Mouse (Mus musculus) skeletal muscle tissue, adult 2 months (tissue): ENCODE data around the gene Slpi.

Source experiments
- DNase-seq: peaks from one replicate; pipeline ENCODE4 v3.0.0-alpha.2; 2012; ENCODE audit warnings: low read depth, low spot score

The Slpi gene

DNA sequence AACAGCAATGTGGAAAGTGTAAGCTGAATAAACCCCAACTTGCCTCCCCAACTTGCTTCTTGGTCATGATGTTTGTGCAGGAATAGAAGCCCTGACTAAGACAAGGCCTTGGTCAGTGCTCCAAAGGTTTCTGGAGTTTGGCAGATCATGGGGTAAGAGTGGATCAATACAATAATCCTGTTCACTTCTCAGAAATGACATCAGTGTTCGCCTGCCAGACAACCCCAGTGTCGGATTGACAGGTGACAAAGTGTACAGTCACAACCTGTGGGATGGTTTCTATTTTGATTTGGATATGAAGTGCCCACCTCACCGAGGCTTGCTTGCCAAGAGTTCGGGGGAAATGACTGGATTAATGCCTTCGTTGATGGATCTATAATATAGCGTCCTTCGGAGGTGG lies 32.4 kb upstream of the Slpi start:
- DNase-seq, result no peak

DNA sequence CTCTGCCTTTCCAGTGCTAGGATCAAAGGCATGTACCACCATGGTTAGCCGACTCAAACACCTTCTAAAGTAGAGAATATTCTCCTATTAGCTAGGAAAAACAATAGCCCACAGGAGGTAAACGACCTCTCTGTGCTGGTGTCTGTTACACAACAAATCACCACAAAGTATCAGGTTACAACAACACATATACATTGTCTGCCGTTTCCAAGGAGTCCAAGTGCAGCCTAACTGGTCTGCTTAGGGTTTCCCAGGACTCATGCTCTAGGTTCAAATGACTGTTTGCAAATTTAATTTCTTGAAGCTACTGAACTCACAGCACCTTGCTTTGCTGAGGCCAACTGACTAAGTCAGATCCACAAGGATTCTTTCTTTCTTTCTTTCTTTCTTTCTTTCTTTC lies 30.6 kb upstream of the Slpi start:
- no peak for DNase-seq

DNA sequence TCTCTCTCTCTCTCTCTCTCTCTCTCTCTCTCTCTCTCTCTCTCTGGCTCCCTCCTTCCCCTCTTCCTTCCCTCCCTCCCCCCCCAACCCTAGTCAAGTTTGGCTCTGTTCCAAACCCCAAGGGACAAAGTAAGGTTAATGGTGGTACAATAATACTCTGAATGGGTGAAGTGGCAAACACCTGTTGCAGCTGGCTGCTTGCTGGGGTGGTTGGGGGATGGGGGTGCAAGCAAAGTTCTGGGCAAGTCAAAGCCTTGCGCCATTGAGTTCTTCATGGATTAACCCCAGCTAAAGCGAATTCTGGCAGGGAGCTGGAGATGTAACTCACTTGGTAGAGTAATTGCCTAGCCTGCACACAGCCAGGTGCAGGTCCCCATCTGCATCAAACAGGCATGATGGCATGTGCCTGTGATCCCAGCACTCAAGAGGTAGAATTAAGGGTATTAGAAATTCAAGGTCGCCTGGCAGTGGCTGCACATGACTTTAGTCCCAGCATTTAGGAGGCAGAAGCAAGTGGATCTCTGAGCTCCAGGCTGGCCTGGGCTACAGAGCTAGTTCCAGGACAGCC lies 29.5 kb upstream of the Slpi start:
- no peak for DNase-seq

- no peak for DNase-seq
Observed at GRCm38 (mm10) chr2:164417198-164417597, 28.3 kb upstream of the Slpi start.

GRCm38 (mm10) chr2:164414581-164414980 lies 25.7 kb upstream of the Slpi start:
- no peak for DNase-seq

DNA sequence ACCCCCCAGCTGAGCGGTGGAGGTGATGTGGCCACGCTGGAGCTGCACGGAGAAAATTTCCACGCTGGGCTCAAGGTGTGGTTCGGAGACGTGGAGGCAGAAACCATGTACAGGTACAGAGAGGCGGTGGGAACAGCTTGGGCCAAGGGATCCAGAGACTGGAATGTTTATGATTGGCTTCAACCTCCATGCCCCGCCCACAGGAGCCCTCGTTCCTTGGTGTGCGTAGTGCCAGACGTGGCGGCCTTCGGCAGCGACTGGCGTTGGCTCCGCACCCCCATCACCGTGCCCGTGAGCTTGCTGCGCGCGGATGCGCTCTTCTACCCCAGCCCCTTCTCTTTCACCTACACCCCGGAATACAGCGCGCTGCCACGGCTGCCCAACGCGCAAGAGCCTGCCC lies 25.3 kb upstream of the Slpi start:
- DNase-seq, result no peak

DNA sequence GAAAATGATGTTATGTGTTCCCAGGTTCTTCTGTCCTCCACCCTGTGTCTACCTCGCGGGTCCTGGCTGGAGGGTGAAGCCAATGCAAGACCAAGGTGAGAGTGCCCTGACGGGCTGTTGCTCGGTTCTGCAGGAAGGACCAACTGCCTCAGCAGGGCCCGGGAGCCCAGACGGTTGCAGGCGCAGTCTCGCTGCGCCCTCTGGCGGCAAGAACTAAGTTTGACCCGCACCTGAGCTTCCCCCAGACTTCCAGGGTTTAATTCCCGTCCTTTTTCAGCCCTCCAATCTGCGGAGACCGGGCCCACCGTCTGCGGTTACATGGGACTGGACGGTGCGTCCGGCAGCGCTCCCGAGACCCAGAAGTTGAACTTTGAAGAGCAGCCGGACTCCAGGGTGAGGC lies 18.8 kb upstream of the Slpi start:
- peak; percentile 42 for DNase-seq

- no peak for DNase-seq
Observed at GRCm38 (mm10) chr2:164405519-164405918, 16.6 kb upstream of the Slpi start.

DNA sequence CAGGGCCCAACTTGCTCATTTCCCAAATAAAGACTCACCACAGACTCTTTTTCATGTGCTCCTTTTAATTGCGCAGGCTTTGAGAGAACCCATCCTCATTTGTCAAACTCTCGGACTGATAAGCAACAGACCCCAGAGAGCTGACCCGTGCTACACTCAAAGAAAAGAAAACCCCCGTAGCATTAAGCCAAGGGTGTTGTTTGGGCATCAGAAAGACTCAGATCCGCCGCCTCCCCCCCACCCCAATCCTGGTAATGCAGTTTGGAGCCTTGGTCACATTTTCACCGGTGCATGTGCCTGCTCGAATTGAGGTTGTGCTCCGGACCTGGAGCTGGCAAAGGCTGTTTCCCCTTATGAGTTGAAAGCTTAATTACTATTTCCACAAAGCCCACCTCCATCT lies 16.2 kb upstream of the Slpi start, which contains the start of gene Matn4:
TSS of gene Matn4 (minus strand) at position 101 of the 400 bp plus-strand sequence.
- DNase-seq, result no peak

DNA sequence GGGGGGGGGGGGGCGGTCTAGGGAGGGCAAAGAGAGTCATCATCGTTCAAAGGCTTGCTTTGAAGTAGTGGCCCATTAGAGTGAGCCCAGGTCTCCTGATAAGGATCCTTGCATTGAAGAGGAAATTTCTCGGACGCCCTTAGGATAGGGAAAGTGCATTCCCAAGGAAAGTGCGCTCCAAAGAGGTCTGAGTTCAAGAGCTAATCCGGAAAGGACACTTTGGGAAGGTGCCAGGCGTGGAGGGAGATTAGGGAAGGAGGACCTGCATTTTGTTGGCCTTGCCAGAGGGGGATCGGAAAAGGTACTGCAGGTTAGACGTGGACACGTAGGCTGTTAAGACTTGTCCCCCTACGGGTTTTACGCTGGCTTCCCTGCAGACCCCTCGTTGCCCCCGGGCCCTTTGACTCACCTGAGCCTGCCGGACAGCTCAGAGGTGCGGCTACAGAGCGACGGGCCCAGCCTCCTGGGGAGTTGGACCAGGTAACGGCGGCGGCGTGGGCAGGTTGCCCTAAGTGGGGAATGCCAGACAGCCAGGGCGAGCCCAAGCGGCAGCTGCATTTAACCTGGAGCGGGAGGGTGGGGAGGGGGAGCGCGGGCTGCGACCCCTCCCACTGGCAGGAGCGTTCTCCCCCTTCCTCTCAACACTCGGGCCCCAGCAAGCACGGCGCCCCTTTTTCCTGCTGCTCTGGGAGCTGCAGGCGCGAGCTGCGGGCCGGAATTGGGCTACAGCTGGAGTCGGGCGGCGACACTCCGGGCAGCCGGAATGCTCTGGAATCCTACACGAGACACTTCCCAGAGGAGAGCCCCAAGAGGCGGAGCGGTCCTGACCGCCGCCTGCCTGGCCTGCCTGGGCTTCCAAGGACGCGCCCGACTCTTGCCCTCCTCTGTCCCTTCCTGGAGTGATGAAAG lies 15.4 kb upstream of the Slpi start:
- no peak for DNase-seq

DNA sequence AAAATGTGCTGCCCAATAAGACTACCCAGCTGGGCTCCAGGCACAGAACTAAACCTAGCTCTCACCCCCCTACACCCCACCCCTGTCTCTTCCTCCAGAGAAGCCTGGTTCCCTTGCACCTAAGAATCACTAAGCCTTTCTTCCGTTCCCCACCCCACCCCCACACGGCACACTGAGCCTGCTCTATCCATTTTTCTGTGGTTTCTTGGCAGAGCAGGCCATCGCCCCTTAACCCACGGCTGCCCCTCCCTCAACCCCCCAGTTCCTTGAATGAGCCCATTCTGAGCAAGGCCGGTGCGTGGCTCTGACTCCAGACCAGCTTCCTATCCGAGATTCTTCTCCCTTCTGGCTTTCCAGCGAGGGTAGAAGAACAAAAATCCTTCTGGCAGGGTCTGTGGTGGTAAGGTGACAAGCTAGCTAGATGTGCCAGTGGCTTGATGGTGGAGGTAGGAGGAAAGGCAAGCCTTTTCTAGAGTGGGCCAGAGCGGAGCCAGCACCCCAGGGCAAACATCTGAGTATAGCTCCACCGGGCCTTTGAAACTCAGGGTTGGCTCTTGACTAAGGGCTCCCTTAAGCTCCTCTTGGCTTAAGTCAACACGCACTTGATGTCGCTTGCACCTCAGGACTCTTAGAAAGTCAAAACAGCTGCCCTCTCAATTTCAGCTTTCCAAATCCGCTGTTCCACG lies 14.6 kb upstream of the Slpi start:
- DNase-seq, result no peak

- DNase-seq, result peak; percentile 55
Observed at GRCm38 (mm10) chr2:164402906-164403305, 14.0 kb upstream of the Slpi start, which contains the start of gene Rbpjl. Gene Rbpjl (plus strand): TSS chr2:164403141.

GRCm38 (mm10) chr2:164396911-164397310 lies 8.0 kb upstream of the Slpi start:
- DNase-seq, result no peak

DNA sequence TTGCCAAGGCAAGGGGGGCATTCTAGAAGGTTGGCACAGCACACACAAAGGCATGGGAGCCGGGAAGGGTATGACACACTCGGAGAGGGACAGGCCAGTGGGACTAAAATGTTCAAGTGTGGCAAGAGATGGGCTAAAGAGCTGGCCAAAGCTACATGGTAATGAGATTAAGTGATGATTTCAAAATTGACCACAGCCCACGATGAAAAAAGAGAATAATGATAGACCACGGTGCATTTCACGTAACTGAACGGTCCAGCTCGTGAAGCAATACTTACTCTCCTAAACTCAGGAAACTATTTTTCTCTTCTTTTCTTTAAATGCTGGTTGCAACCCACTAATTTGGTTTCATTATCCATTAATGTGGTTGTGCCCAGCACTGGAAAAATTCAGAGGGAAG lies 7.2 kb upstream of the Slpi start:
- DNase-seq, result no peak

- no peak for DNase-seq
Observed at GRCm38 (mm10) chr2:164393126-164393525, 4.2 kb upstream of the Slpi start.

DNA sequence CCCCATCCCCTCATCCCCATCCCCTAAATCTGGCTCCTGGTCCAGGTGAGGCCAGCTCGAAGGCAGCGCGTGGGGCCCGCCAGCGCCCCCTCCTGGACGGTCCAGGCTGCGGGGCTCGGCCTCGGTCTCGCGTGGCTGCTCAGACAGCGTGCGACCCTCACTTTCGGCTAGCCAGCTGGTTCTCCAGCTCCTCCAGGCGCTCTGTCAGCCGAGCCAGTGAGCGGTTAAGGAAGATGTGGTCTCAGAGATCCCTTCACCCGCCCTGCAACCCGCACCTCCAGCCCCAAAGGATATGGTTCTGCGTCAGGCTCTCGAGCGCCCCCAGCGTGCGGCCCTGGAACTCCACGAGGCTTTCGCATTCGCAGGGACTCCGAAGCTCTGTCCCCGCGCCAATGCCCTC lies 604 bp upstream of the Slpi start:
- peak; percentile 28 for DNase-seq

- no peak for DNase-seq
Observed at GRCm38 (mm10) chr2:164386953-164387352, 1.9 kb downstream of the Slpi start.

DNA sequence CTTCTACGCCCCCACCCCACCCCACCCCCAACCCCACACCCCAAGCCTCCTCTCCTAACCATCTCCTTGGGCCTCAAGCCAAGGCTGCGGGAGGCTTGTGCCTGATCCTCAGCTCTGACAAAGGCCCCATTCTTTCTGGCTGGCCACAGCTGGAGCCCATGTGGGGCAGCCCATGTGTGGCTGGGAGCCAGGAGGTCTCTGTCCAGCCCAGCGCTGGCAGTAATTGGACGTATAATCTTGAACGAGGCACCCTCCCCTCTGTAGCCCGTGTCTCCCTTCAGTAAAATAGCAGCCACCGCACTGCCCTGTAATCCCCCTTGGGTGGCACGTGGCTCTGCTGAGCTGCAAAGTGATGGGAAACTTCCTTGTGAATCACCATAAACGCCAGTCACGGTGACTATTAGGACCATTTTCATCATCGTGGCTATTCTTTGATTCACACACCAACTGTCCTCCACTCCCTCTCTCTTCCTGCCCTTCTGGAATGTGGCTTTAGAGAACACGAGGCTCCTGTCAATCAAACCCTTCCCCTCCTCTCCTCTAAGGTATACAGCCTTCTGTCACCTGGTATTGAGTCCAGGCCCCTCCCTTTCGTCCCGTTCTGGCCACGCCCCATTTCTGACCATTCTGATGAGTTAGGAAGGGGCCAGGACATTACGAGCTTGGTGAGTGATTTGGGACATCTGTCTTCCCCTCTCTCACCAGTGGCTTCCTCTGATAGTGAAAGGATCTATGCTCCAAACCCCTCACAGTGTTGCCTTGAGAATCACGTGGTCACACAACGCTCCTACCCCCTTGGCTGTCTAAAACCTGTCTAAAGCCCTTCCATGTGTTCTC lies 2.8 kb downstream of the Slpi start:
- no peak for DNase-seq

DNA sequence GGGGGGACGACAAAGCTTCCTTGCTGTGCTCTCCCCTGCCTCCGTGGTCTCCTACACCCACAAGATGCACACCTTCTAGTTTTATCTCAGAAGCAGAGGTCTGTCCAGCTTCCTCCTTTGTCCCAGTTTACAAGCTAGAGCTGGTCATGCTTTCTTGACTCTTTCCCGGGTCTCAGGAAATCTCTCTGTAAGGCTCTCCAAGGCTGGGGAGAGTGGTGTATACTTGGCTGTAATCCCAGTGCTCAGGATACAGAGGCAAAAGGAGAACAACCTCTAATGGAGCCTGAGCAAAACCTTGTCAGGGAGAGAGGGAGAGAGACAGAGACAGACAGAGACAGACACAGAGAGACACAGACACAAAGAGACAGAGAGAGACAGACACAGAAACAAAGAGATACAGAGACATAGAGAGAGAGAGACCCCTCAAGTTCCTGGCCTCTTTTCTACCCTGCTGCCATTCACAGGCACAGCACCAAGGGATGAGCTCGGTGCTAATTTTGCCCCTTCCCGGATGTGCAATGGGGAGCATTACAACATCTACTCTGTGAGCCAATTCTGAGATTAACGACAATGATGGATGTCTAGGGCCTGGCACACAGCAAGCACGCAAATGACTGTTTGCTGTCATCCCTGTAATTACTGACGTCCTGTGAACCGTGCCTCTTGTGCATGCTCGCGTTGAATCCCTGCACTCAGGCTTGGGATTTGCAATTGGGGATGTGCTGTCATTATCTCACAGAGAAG lies 5.1 kb downstream of the Slpi start:
- no peak for DNase-seq

- DNase-seq, result no peak
Observed at GRCm38 (mm10) chr2:164382971-164383370, 5.9 kb downstream of the Slpi start.

- no peak for DNase-seq
Observed at GRCm38 (mm10) chr2:164381726-164382125, 7.2 kb downstream of the Slpi start.
